Mouse (Mus musculus) urinary bladder, adult 2 months (tissue): ENCODE data around the gene Rgs1. TPM values are rescaled to one million over a fixed set of nuclear protein-coding genes. Genes with fewer than 3 reads are reported as not detected.

Source experiments
- DNase-seq: peaks from one replicate; pipeline ENCODE4 v3.0.0; 2022; ENCODE audit warnings: low spot score
- polyA plus RNA-seq: library from polyadenylated mRNA; depleted of rRNA; stranded (reverse); fragments of >200 nt; gene quantifications from 2 replicates; pipeline ENCODE4 v1.2.3, GENCODE M21; 2012; rRNA removed

Rgs1 gene
- polyA plus RNA-seq, 1 experiment, result 15.0 TPM

GRCm38 (mm10) chr1:144199538-144199937 lies 49.5 kb downstream of the Rgs1 start:
- no peak for DNase-seq

GRCm38 (mm10) chr1:144197684-144198083 lies 51.4 kb downstream of the Rgs1 start:
- no peak for DNase-seq

Other genes with a start within 250 kb of the Rgs1 start
- 123 and 233 TPM in 2 replicates for gene Rgs2, start 245.1 kb downstream of the Rgs1 start, polyA plus RNA-seq
- gene Rgs13, start 71.9 kb downstream of the Rgs1 start, polyA plus RNA-seq, result 0.04 and 0.08 TPM in 2 replicates